Mouse (Mus musculus): ENCODE measurements at regions not wholly inside any gene's neighbourhood (a gene's known extent, or its start where the extent isn't known, plus 50 kb on each side); places are given as distances from the start of the nearest gene placed in this dataset.

- DNase-seq: no peak
Observed at GRCm38 (mm10) chr15:102776218-102776850, 54.4 kb upstream of the Calcoco1 start.

GRCm38 (mm10) chr15:102780626-102781025 is 58.6 kb upstream of the Calcoco1 start:
- DNase-seq: no peak

- DNase-seq: no peak
Observed at GRCm38 (mm10) chr15:102782988-102783799, 61.2 kb upstream of the Calcoco1 start.

- peak; percentile 85 for DNase-seq
Observed at GRCm38 (mm10) chr15:102785055-102785820, 63.3 kb upstream of the Calcoco1 start.

GRCm38 (mm10) chr15:102788846-102789518 is 67.0 kb upstream of the Calcoco1 start:
- DNase-seq: no peak

- no peak for DNase-seq
Observed at GRCm38 (mm10) chr15:102797020-102797618, 75.1 kb upstream of the Calcoco1 start.

GRCm38 (mm10) chr15:102800049-102800448 is 78.1 kb upstream of the Calcoco1 start:
- DNase-seq: no peak

- DNase-seq: peak; percentile 45
Observed at GRCm38 (mm10) chr15:102802265-102802813, 80.4 kb upstream of the Calcoco1 start.

- peak; percentile 35 for DNase-seq
Observed at GRCm38 (mm10) chr15:102807353-102807752, 85.4 kb upstream of the Calcoco1 start.

GRCm38 (mm10) chr15:102819181-102819580 is 97.2 kb upstream of the Calcoco1 start:
- no peak for DNase-seq

GRCm38 (mm10) chr15:102839688-102840087 is 81.2 kb upstream of the Hoxc13 start:
- DNase-seq: peak; percentile 4

- DNase-seq: no peak
Observed at GRCm38 (mm10) chr15:102862374-102862773, 58.5 kb upstream of the Hoxc13 start.

GRCm38 (mm10) chr15:102866788-102867187 is 54.1 kb upstream of the Hoxc13 start:
- DNase-seq: no peak
